Mouse (Mus musculus) heart, postnatal 10 days (tissue): ENCODE data around the gene Synpr. TPM values are rescaled to one million over a fixed set of nuclear protein-coding genes. Genes with fewer than 3 reads are reported as not detected.

ENCODE experiments used
- DNase-seq, 2 experiments: peaks; one replicate each; pipeline ENCODE4 v3.0.0; 2021
- intact Hi-C: fragments of 180-260 bp; cut with DNase I; formaldehyde crosslinking; loops from one replicate; pipeline ENCODE4 v1.15.1; 2025
- total RNA-seq, 2 experiments: library from RNA; stranded (reverse); gene quantifications; 2 replicates each; pipeline ENCODE4 v1.2.3; 2021

Synpr gene
- total RNA-seq, 2 experiments from 2014 or later, result not detected

GRCm38 (mm10) chr14:13519239-13520011 lies 234.8 kb downstream of the Synpr start:
- intact Hi-C loops, result no loop called here
- DNase-seq, result no peak

- DNase-seq, result no peak
- intact Hi-C loops, result no loop called here
Observed at GRCm38 (mm10) chr14:13547746-13548145, 263.2 kb downstream of the Synpr start.

GRCm38 (mm10) chr14:13551209-13551608 lies 266.6 kb downstream of the Synpr start:
- no peak for DNase-seq

GRCm38 (mm10) chr14:13553616-13554370 lies 269.2 kb downstream of the Synpr start:
- intact Hi-C loops, result no loop called here
- no peak for DNase-seq

More at GRCm38 (mm10) chr14:13551209-13551608, 266.6 kb downstream of the Synpr start:
- intact Hi-C loops, result no loop called here

- no peak for DNase-seq
- intact Hi-C loops, result no loop called here
Observed at GRCm38 (mm10) chr14:13554631-13555030, 270.1 kb downstream of the Synpr start.

GRCm38 (mm10) chr14:13558117-13558516 lies 273.5 kb downstream of the Synpr start:
- intact Hi-C loops, result no loop called here
- no peak for DNase-seq

- intact Hi-C loops, result no loop called here
- DNase-seq, result no peak
Observed at GRCm38 (mm10) chr14:13567250-13567649, 282.7 kb downstream of the Synpr start.

GRCm38 (mm10) chr14:13567996-13568395 lies 283.4 kb downstream of the Synpr start:
- intact Hi-C loops, result no loop called here
- no peak for DNase-seq

- intact Hi-C loops, result no loop called here
- DNase-seq, result no peak
Observed at GRCm38 (mm10) chr14:13571941-13572340, 287.4 kb downstream of the Synpr start.

GRCm38 (mm10) chr14:13572530-13572929 lies 287.9 kb downstream of the Synpr start:
- DNase-seq, result no peak
- intact Hi-C loops, result no loop called here

GRCm38 (mm10) chr14:13578101-13578500 lies 293.5 kb downstream of the Synpr start:
- DNase-seq, result no peak
- intact Hi-C loops, result no loop called here

- intact Hi-C loops, result no loop called here
- no peak for DNase-seq
Observed at GRCm38 (mm10) chr14:13578744-13579143, 294.2 kb downstream of the Synpr start.

- DNase-seq, result no peak
- intact Hi-C loops, result no loop called here
Observed at GRCm38 (mm10) chr14:13593321-13593940, 308.9 kb downstream of the Synpr start.

GRCm38 (mm10) chr14:13596251-13596650 lies 311.7 kb downstream of the Synpr start:
- intact Hi-C loops, result no loop called here
- DNase-seq, result peak; percentile 2 to 7

GRCm38 (mm10) chr14:13597204-13597603 lies 312.6 kb downstream of the Synpr start:
- no peak for DNase-seq
- intact Hi-C loops, result no loop called here

- intact Hi-C loops, result no loop called here
- no peak for DNase-seq
Observed at GRCm38 (mm10) chr14:13620531-13620930, 336.0 kb downstream of the Synpr start.

GRCm38 (mm10) chr14:13649865-13650264 lies 365.3 kb downstream of the Synpr start:
- no peak for DNase-seq
- intact Hi-C loops, result no loop called here

GRCm38 (mm10) chr14:13651039-13651438 lies 366.5 kb downstream of the Synpr start:
- no peak for DNase-seq
- intact Hi-C loops, result no loop called here

- DNase-seq, result no peak
- intact Hi-C loops, result no loop called here
Observed at GRCm38 (mm10) chr14:13651541-13652298, 367.1 kb downstream of the Synpr start.
